Mouse (Mus musculus) heart, adult 9 months (tissue): ENCODE results near the gene Pgam2.
"Not testable (repeated sequence)": the region's sequence is repeated elsewhere in the genome, so short reads cannot be mapped to it uniquely, and the experiment has no call there.

ENCODE experiments used
- DNase-seq, 2 experiments: peaks; one replicate each; pipeline ENCODE4 v3.0.0; 2022; ENCODE audit warnings: low spot score in 2 of 2

The Pgam2 gene

GRCm38 (mm10) chr11:5803551-5803981 is at the start of gene Pgam2:
Pgam2 (minus strand) TSS chr11:5803733.
- DNase-seq = peak; percentile 78 to 84

- no peak for DNase-seq
Measured at GRCm38 (mm10) chr11:5852314-5852713, 48.8 kb upstream of the Pgam2 start.

GRCm38 (mm10) chr11:5851021-5851736 is 47.6 kb upstream of the Pgam2 start:
- DNase-seq = no peak

GRCm38 (mm10) chr11:5850452-5850851 is 46.9 kb upstream of the Pgam2 start:
- DNase-seq = peak in 1 of 2 experiments; percentile 19

GRCm38 (mm10) chr11:5849316-5849715 is 45.8 kb upstream of the Pgam2 start:
- DNase-seq = no peak

- DNase-seq = peak; percentile 47 to 59
Measured at GRCm38 (mm10) chr11:5848741-5849140, 45.2 kb upstream of the Pgam2 start.

- peak; percentile 76 to 79 for DNase-seq
Measured at GRCm38 (mm10) chr11:5846639-5847345, 43.3 kb upstream of the Pgam2 start.

GRCm38 (mm10) chr11:5843131-5843530 is 39.6 kb upstream of the Pgam2 start:
- DNase-seq = no peak

- DNase-seq = no peak
Measured at GRCm38 (mm10) chr11:5841751-5842150, 38.2 kb upstream of the Pgam2 start.

- DNase-seq = no peak
Measured at GRCm38 (mm10) chr11:5840346-5840745, 36.8 kb upstream of the Pgam2 start.

- peak; percentile 93 to 95 for DNase-seq
Measured at GRCm38 (mm10) chr11:5837251-5838246, 34.0 kb upstream of the Pgam2 start, which contains the start of gene Polm. Polm (minus strand) TSS chr11:5838016.

- no peak for DNase-seq
Measured at GRCm38 (mm10) chr11:5836126-5836525, 32.6 kb upstream of the Pgam2 start.

- no peak for DNase-seq
Measured at GRCm38 (mm10) chr11:5835057-5835456, 31.5 kb upstream of the Pgam2 start.

- DNase-seq = no peak
Measured at GRCm38 (mm10) chr11:5834506-5834905, 31.0 kb upstream of the Pgam2 start.

- no peak for DNase-seq
Measured at GRCm38 (mm10) chr11:5829327-5829726, 25.8 kb upstream of the Pgam2 start.

GRCm38 (mm10) chr11:5828509-5829191 is 25.1 kb upstream of the Pgam2 start:
- no peak for DNase-seq

GRCm38 (mm10) chr11:5827931-5828330 is 24.4 kb upstream of the Pgam2 start:
- no peak for DNase-seq

- DNase-seq = no peak
Measured at GRCm38 (mm10) chr11:5825432-5825831, 21.9 kb upstream of the Pgam2 start.

- no peak for DNase-seq
Measured at GRCm38 (mm10) chr11:5819223-5819622, 15.7 kb upstream of the Pgam2 start.

- no peak for DNase-seq
Measured at GRCm38 (mm10) chr11:5813381-5813780, 9.8 kb upstream of the Pgam2 start.

- not testable (repeated sequence) for DNase-seq
Measured at GRCm38 (mm10) chr11:5809487-5809886, 6.0 kb upstream of the Pgam2 start.
